Mouse (Mus musculus): ENCODE results near the gene Sema3a.
A peak's percentile ranks its signal among the peaks of the same experiment; 100 is the strongest.
"Not testable (repeated sequence)": the region's sequence is repeated elsewhere in the genome, so short reads cannot be mapped to it uniquely, and the experiment has no call there.

Sema3a gene

GRCm38 (mm10) chr5:13548210-13548554 lies 423.0 kb downstream of the Sema3a start:
- DNase-seq (ENCODE audit: low read depth, low spot score): no peak

DNA sequence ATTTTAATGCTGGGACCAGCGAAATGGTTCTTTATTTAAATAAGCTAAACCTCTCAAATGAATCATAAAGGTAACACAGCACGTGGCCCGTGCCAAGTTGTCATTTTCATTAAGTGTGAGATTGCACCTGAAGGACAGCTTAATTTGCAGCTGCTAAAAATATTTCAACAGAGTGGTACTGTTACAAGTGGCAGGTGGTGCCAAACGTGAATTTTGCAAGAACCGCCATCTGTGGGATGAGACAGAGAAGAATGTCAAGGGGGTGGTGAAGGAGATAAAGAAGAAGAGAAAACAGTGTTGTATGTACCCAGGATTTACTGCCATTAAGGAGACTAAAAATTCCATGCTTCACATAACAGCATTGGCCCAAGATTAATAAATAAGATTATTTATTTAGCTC lies 423.9 kb downstream of the Sema3a start:
- DNase-seq (ENCODE audit: low read depth, low spot score): peak; percentile 16

DNA sequence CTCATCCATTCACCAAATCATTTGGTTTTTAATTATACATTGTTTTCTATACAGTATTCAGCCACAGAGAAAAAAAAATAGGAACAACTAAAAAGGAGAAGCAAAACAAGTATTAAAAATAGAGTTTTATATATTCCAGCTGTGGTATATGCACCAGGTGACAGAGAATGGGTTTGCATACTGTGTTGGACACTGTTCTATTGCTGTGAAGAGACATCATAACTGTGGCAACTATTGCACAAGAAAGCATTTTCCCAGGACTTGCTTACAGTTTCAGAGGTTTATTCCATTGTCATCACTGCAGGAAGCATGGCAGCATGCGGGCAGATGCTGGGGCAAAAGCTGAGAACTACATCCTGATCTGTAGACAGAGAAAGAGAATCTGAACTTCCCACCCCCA lies 425.7 kb downstream of the Sema3a start:
- peak; percentile 14 for DNase-seq (ENCODE audit: low read depth, low spot score)

DNA sequence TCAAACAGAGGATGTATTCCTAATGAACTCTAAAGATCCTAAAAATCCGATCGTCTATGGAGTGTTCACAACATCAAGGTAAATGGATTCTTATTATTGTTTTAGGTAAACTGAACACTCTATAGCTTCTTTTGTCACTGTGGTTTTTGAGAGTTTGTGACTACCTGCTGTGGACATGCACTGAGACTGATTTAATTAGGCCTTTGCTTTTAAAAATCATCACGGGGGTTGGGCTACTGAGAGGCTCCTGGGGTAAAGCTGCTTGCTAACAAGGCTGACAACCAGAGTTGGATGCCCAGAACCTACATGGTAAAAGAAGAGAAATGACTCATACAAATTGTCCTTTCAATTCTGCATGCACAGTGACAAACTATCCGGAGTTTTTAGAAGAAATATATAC lies 432.0 kb downstream of the Sema3a start:
- DNase-seq (ENCODE audit: low read depth, low spot score): no peak

DNA sequence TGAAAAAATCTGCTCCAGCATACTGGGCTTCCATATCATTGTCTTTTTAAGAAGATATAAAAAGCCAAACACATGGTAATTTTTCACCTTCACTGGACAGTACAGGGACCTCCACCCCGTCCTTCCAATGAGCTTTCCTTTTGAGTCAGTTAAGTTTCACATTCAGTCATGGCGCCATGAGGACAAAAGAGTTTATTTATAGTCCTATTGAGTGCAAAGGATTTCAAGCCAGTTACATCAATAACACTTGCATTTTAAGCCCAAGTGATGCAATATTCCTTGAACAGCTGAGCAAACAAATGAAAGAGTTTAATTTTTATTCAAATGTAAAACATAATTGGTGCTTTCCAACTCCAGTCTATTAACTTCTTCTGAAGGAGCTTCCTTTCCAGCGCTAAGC lies 448.7 kb downstream of the Sema3a start:
- DNase-seq (ENCODE audit: low read depth, low spot score): no peak

DNA sequence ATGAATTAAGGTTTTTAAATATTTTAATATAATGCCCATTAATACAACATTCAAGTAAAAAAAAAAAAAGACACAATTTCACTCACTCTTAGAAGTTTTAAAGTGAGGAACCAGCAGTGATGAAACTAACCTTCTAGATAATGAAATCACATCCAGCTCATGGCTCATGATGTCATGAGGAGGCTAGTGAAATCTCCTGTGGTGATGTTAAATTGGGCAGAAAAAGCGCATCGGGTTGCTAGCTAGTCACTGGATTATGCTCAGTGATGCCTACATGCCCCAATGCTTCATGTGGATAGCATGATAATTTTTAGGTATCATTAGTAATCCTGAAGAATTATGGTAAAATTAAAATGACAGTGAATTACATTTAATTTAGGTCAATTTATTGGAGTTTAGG lies 453.9 kb downstream of the Sema3a start:
- no peak for DNase-seq (ENCODE audit: low read depth, low spot score)

DNA sequence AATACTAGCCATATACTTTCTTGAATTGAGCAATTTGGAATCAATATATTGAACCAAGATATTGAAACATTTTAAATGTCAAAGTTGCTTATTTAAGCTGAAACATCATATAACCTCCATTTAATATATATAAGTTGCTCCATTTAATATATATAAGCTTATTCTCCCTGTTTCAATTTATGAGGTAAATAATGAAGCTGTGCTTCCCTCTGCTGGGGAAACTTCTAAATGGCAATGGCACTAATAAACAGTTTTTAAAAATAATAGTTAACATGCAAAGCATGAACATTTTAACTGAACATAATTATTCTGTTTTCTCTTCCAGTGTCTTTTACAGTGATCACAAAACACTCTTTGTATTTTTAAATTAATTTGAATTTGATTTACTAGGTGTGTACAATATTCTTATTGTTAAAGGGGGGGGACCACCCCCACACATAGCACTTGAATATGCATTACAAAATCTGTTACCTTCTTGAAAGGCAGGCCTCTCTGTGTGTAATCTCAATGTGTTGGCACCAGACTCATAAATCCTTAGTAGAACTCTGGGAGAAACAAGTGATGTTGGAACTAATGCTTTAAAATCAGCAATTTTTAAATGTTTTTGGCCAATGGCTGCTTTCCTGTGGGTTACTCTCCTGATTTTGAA lies 460.5 kb downstream of the Sema3a start:
- DNase-seq (ENCODE audit: low read depth, low spot score): peak; percentile 31

GRCm38 (mm10) chr5:13594422-13594821 lies 469.2 kb downstream of the Sema3a start:
- no peak for DNase-seq (ENCODE audit: low read depth, low spot score)

DNA sequence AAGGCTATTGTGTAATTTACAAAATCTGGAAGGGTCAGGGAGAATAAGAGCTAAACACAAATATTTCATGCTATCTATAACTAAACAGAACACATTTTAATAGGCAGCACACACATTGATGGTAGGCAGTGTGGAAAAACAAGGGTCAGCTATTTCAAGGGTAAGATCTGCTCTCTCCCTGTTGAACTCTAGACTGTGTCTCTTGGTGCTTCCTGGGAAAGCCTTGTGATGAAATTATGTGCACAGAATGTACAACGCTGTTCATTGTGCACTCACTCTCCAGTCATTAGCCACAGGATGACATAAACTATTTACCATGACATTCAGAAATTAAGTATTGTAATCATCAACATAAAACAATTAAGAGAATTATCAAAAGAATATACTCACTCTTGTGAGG lies 486.4 kb downstream of the Sema3a start:
- no peak for DNase-seq (ENCODE audit: low read depth, low spot score)

GRCm38 (mm10) chr5:13612088-13612487 lies 486.9 kb downstream of the Sema3a start:
- DNase-seq (ENCODE audit: low read depth, low spot score): no peak

- not testable (repeated sequence) for DNase-seq (ENCODE audit: low read depth, low spot score)
Observed at GRCm38 (mm10) chr5:13614575-13614974, 489.4 kb downstream of the Sema3a start.

GRCm38 (mm10) chr5:13615907-13616306 lies 490.7 kb downstream of the Sema3a start:
- DNase-seq (ENCODE audit: low read depth, low spot score): no peak

DNA sequence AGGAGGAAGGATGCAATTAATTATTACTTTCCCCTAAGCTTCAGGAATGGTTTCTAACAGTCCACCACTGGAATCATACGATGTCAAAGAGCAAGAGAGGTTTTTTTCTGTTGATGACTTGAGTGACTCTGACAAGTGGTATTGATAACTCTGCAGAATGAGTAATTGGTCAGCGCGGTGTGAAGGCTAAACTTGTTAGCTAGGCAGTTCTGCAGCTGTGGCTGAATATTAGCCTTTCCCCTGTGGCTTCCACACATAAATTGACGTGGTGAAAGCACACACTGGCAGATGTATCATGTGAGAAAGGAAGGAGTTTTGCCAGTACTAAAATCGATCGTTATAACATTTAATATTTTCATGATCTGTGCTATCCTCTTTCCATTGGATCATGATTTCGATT lies 497.4 kb downstream of the Sema3a start:
- no peak for DNase-seq (ENCODE audit: low read depth, low spot score)

DNA sequence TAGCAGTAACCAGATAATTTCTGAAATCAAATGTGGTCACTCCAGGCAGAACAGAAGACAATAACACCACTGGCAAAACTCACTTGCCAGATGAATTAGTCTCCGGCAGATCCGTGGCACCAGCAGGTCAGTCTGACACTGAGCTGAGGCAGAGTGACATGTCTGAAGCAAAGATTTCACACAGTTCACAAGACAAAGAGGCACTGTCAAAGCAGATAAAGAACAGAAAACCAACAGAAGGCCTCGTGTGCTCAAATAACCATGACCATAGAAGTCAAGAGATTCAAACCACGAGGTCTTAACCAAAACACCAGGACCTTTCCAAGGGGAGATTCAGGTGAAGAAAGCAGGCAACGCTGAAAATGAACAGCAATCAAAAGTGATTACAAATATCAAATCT lies 499.5 kb downstream of the Sema3a start:
- DNase-seq (ENCODE audit: low read depth, low spot score): no peak

DNA sequence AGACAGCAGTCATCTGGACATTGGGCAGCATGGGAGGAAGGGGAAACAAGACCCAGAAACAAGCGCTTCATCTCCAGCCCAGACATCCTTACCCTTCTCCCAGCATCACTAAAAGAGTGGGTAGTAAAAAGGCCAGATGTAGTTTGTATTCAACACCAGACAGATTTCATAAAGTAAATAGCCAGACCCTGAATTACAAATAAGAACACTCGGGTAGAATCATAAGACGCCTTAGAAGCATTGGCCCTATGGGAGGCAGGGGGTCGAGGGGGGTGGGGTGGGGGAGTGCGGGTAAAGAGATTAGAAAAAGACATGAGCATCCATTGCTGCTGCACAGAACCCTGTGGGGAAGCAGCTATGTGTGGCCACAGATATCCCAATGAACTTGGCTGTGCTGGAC lies 500.9 kb downstream of the Sema3a start:
- no peak for DNase-seq (ENCODE audit: low read depth, low spot score)

- DNase-seq (ENCODE audit: low read depth, low spot score): peak; percentile 92
Observed at GRCm38 (mm10) chr5:13628606-13629311, 503.5 kb downstream of the Sema3a start.

- DNase-seq (ENCODE audit: low read depth, low spot score): no peak
Observed at GRCm38 (mm10) chr5:13629916-13630315, 504.7 kb downstream of the Sema3a start.

DNA sequence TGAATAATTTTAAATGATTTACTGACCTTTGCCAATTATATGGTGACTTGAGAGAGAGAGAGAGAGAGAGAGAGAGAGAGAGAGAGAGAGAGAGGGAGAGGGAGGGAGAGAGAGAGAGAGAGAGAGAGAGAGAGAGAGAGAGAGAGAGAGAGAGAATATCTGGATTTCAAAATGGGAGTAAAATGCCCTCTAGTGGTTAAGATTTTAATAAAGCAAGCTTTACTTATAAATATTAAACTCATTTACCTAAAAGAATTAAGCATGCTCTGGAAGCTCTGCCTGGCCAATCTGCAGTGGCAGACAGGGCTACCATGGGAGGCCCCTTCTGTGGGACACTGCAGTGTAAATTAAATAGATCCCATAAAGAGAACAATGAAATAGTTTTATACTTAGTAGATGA lies 505.5 kb downstream of the Sema3a start:
- peak; percentile 15 for DNase-seq (ENCODE audit: low read depth, low spot score)

- DNase-seq (ENCODE audit: low read depth, low spot score): no peak
Observed at GRCm38 (mm10) chr5:13636237-13636636, 511.0 kb downstream of the Sema3a start.

All from A20 (cell line).